Mouse (Mus musculus): ENCODE results near the gene Gpr27.

Gpr27 gene

DNA sequence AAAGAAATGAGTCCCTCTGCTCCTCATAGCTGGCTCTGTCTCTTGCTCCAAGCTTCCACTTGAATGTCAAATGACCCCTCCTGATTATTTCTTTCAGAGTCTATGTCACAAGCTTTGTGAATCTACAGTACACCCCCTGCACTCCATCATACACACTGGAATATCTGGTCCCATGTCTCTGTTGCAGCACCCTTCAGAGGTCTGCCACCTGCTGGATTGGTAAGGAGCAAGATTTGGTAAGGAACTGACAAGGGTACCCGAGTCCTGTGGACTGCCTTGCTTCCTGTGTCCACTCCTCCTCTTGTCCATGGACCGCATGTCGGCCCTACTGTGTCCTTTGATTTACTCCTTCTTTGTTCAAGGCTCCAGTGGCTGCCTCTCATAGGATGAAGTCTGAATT, 20.7 kb upstream of the Gpr27 start:
- intact Hi-C loops (cut with DNase I): loop anchor here (5.0 kb wide), 1 partner anchor 116 kb away; no protein-coding TSS in a partner anchor

DNA sequence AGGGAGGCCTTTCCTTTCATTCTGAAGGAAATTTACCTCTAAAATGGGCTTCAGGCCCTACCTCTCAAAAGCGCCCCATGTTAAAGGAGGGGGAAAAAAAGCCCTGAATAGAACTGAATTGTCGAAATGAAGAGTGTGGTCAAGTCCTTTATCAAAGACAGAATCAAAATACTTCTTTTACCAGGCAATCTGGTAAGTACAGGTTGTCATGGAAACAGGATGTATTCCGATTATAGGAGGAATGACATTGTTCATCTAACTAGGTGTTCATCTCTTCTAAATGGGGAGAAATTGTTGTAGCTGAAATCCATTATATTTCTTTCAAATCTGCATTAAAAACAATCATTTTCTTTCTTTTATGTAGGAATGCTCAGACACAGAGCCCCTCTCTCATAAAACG, 18.0 kb upstream of the Gpr27 start:
- intact Hi-C loops (cut with DNase I): loop anchor here (5.0 kb wide), 1 partner anchor 113 kb away; no protein-coding TSS in a partner anchor

DNA sequence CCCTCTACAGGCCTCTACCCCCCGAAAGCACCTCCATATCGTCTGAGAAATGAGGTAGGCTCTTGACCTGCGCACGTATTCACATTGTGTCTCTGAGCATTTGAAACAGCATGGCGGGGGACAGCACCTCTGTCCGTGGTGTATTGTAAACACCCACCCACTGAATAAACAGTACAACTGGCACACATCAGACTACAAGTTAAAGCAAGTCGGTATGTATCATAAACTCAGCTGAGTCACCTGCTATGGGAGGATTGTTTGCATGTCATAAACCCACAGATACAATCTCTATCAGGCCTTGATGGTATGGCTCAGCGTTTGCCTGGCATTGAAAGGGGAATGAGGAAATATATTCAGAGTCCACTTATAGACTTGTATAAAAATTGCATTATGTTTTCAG, 15.2 kb upstream of the Gpr27 start:
- intact Hi-C loops (cut with DNase I): no loop called here

DNA sequence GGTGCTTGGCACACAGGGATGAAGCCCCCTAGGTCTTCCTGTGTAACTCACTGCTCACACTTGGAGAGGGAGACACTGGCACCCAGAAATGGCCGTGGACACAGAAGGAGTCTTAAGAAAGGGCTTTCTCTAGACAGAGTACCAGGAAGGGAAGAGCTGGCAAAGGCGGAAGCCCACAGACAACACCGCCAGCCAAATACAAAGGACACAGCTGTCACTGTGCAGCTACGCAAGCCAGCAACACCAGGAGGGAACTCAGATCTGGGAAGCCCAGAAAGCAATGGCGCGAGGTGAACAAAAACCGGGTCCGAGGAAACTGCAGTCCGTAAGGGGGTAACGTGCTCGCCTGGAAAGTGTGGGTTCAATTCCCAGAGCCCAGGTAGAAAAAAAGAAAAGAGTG, 14.4 kb upstream of the Gpr27 start:
- intact Hi-C loops (cut with DNase I): no loop called here

DNA sequence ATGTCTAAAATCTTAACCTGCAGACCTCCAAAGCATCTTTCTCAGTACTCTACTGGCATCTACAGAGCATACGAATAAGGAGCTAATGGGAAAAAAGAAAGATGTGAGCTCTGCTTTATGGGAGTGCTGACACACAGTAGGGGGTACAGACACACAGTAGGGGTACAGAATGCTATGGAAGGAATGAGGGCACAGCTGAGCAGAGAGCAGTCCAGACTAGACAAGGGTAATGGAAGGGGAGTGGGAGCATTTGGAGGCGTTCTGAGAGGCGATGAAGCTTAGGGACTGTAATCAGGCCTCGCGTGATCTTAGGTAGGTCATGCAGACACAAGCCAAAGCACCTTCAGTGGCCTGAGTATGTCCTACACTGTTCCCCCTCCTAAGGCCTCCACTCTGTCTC, 8.5 kb upstream of the Gpr27 start:
- intact Hi-C loops (cut with DNase I): no loop called here

DNA sequence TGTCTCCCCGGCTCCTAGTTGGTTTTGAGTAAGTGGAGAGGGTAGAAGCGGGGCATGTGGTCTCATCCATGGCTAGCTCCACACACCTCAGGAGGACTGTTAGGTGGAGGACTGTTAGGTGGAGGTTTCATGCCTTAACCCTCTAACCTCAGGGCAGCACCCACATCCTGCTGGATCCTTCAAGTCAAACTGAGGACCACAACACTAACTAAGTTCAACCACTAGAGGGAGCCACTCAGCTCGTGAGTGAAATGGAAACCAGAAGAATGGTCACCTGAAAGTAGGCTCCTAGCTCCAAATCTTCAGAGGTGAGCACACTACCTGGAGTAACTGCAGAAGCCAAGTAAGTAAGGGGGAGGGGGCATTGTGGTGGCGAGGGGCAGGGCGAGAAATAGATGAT, 7.6 kb upstream of the Gpr27 start:
- intact Hi-C loops (cut with DNase I): loop anchor here (5.0 kb wide), 1 partner anchor 97 kb away; no protein-coding TSS in a partner anchor

DNA sequence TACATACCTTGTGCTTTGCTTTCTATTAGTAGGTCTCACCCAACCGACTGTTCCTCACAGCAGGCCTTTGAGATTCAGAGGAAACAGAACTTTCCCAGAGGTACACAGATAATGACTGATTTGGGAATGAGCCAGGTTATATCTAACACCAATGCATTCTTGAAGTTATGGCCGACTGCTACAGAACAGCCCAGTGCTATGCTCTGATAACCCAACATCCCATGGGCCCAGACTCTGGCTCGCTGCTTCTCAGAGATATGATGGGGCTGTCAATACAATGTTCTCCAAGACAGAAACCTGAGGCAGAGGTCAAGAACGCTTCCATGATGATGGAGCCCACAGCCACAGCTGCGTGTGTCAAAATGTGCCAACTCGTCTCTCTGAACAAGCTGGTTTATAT, 4.0 kb upstream of the Gpr27 start:
- intact Hi-C loops (cut with DNase I): loop anchor here (5.0 kb wide), 1 partner anchor 94 kb away; no protein-coding TSS in a partner anchor

DNA sequence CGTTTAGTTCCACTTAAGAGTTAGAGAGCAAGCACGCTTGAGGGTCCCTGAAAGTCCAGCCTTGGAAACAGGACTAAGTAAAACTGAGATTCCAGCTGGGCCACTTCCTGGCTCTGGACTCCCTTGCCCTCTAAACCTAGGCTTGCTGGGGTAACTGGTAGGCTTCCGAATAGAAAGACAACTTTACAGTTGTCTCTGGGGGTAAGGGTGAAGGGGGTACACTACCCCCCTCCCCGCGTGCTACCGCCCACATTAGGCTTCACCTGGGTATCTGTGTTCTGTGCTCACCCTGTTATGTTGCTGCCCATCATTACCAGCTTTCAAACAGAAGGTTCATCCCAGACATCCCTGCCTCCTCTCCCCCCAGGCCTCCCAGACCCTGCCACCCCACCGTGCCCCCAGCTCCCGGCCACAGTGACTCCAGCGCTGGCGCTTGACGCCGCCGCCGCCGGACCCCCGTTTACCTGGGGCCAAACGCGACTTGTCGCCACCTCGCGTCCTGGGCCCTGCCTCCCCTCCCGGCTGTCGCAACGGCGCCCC, 743 bp upstream of the Gpr27 start:
- intact Hi-C loops (cut with DNase I): no loop called here

DNA sequence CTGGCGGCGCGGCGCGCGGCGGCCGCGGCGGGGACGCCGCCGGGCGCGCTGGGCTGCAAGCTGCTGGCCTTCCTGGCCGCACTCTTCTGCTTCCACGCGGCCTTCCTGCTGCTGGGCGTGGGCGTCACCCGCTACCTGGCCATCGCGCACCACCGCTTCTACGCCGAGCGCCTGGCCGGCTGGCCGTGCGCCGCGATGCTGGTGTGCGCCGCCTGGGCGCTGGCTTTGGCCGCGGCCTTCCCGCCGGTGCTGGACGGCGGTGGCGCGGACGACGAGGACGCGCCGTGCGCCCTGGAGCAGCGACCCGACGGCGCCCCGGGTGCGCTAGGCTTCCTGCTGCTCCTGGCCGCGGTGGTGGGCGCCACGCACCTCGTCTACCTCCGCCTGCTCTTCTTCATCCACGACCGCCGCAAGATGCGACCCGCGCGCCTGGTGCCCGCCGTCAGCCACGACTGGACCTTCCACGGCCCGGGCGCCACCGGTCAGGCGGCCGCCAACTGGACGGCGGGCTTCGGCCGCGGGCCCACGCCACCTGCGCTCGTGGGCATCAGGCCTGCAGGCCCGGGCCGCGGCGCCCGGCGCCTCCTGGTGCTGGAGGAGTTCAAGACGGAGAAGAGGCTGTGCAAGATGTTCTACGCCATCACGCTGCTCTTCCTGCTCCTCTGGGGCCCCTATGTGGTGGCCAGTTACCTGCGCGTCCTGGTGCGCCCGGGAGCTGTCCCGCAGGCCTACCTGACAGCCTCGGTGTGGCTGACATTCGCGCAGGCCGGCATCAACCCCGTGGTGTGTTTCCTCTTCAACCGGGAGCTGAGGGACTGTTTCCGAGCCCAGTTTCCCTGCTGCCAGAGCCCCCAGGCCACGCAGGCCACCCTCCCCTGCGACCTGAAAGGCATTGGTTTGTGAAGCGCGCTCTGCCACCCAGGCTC, 700 bp downstream of the Gpr27 start:
- intact Hi-C loops (cut with DNase I): no loop called here

DNA sequence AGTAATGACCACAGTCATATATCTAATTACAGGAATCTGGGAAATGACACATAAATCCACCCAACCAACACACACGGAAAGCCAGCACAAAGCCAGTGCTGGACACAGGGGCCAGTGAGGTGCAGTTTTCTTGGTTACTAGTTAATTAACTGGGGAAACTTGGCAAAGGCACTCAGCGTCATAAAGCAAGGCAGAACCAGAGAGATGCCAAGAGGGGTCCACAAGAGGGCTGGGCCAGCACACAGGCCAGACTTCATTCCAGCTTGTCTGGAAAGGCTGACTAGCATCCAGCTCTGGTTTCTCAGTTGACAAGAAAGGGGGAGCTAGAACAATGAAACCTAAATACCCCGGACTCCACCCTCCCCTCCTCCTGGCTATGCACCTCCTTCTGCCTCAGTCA, 8.0 kb downstream of the Gpr27 start:
- intact Hi-C loops (cut with DNase I): no loop called here

DNA sequence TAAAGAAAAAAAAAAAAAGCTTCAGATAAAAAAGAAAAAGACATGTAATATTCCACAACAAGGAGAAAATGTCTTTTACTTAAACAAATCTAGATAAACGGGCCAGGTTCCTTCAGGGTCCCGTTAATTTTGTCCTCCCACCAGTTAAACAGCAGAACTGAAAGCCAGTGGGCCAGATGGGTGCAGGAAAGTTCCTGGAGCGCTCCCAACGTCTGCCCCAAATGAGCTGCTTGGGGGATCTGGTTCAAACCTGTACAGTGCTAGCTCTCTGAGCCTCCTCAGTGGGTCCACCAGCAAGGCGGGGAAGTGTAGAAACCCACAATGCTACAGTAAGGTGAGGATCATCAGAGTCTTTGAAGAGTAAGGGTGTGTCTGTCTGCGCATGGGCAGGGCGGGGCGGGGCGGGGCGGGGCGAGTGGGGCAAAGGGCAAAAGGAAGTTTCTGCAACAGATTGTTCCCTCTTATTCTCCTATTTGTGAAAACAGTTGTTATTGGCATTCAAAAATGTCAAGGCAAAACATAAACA, 19.2 kb downstream of the Gpr27 start:
- intact Hi-C loops (cut with DNase I): no loop called here

DNA sequence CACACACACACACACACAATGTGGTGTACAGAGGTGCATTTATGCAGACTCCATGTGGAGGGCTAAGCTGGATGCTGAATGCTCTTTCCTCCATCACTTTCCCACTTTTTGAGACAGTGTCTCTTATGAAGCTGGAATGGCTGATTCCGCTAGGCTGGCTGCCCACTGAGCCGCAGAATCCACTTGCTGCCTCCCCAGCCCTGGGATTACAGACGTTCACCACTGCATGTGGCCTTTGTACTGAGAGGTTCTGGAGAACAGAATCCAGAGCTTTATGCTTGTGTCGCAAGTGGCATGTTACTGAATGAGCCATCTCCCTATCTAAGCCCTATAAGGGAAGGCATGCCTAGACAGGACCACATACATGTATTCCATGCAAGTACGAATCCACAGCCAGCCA, 20.8 kb downstream of the Gpr27 start:
- intact Hi-C loops (cut with DNase I): no loop called here

DNA sequence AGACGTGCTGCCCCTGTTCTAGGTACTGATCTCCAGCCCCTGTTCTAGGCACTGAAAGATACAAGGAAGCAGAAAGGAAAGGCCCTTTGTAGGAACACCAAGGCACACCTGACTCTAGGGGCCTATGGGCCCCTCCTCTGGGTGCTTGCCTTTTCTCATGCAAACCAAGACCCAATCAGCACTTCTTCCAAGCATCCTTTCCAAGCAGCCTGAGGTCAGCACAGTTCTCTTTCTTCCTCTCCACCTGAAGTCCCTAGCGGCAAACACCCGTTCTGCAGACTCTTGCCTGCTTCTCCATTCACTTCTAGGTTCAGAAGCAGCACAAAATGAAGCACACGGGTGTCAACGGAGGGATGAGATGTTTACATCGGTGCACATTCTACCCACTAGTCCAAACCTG, 22.7 kb downstream of the Gpr27 start:
- intact Hi-C loops (cut with DNase I): no loop called here

DNA sequence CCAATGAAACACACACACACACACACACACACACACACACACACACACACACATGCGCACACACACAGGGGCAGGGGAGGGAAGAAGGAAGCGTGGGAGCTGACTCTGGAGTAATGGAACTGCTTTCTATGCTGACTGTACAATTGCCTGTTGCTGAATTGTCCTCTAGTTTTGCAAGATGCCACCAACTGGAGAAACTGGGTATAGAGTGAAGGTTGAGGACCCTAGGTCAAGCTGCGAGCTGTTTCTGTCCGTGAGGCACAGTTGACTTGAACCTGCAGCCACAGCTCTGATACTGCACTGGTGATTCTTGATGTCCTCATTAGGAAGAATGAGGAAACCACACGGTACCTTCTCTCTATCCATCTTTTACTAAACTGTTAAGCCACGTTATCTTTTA, 23.4 kb downstream of the Gpr27 start:
- intact Hi-C loops (cut with DNase I): no loop called here

DNA sequence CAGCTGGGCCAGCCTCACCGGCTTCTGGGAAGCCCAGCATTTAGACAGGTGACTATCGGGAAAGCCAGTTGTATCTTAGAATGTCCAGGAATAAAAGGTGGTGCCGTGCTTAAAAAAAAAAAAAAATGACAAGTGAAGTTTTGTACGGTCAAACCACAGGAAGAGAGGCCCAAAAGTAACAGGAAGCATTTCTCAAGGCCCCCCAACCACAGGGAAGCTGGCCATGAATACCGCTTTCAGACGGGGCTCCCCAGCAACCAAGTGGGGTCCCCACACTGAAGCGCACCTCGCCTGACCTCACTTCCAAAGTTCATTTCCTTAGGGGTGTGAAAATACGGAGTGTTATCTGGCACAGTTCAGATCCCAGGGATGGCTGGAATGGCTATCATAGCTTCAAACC, 28.6 kb downstream of the Gpr27 start:
- intact Hi-C loops (cut with DNase I): no loop called here

DNA sequence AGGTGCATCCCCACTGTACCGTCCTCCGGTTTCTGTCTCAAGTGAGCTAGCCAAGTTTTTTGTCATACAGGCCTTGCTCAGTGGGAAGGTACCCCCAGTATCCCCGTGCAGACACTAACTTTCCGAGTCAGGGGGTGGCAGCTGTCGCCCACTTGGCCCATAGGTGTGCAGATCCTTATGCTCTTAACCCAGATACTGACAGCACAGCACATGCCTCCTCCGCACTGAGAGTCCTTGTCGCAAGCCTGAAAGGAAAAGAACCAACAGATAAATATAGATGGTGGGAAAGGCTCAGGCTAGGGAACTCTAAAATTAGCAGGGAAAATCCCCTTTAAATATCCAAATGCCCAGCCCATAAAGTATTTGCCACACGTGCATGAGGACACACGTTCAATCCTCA, 29.9 kb downstream of the Gpr27 start:
- intact Hi-C loops (cut with DNase I): no loop called here

DNA sequence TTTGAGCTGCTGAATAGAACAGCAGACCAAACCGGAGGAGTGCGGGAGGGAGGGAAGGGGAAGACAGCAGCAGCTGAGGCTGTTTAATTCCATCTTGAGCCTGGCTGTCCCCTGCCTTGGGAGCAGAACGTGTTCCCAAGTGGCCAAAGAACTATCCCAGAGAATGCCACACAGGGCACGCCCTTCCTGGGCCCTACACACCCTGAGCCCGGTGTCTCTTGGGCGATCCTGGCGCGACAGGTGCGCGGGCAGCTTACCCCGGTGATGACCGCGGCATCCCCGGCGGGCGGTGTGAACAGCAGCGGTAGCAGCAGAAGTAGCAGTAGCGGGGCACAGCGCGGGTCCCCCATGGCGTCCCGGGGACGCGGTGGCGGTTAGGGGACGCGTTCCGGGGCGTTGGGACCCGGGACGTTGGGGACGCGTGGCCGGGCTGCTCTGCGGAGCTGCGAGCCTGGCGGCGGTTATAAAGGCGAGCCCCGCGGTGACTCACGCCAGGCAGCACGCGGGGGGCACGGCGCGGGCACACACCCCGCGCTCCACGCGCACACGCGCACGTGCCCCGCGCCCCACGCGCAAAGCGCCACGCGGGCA, 33.6 kb downstream of the Gpr27 start, which contains the start of gene Prok2:
Gene Prok2, minus strand, starts transcription at position 422 of the 591 bp plus-strand sequence.
- intact Hi-C loops (cut with DNase I): no loop called here

DNA sequence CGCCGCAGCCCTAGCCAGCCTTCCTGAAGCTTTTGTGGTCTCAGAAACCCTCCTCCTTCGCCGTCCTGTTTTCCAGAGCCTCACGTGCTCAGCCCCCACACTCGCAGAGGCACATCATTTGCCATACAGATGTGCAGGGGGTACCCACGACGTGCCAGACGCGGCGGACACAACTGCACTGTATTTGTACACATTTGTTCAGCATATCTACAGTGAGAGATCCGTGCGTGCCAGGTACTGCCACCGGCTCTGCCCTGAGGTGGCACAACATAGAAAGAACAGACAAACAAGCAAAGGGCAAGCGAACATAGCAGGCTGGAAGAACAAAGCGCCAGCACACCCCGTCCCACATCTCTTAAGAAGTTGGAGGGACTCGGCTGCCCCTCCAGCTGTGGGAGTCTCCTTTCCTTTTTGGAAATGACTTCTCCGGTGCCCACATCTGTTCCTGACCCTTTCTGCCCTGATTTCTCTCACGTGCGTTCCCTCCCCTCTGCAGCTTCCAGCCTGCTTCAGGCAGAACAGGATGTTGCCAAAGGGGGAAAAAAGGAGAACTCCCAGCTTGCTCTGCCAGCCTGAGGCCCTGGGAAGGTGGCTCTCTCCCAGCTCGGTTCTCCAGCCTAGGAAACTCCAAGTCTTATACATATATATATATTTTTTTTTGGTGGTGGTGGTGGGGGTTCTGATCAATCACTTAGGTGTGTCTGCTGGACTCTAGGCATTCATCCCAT, 34.3 kb downstream of the Gpr27 start:
- intact Hi-C loops (cut with DNase I): no loop called here

DNA sequence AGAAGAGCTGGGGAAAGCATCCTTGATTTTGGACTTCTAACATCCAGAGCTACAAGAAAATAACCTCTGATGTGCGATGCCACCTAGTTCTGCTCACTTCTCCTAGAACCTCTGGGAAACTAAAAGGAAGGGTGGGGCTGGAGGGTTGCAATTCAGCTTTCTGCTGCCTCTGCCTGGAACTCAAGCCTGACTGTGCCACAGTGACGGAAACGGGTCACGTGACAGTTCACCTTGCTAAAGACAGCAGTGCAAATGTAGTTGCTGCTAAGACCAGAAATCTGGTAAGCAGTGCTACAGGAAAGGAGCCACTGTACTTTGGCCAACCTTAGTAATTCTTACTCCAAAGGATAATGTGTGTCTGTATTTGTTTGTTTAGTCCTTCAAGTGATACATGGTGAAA, 37.4 kb downstream of the Gpr27 start:
- intact Hi-C loops (cut with DNase I): no loop called here

DNA sequence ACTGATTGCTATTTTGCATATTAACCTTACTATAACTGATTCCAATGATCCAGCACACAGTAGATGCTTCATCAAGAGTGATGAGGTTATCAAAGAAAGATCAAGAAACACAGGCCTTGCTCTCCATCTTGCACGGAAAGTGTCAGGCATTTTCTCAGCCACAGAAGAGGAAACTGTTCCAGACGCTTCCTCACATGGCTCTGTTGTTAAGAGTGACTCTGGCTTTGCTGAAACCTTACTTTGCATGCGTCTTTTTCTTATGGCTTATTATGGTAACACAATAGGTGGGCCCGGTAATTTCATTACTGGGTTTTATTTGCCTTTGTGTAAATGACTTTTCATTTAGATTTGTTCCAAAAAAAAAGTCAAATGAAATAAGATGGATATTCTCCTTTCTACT, 39.4 kb downstream of the Gpr27 start:
- intact Hi-C loops (cut with DNase I): no loop called here

DNA sequence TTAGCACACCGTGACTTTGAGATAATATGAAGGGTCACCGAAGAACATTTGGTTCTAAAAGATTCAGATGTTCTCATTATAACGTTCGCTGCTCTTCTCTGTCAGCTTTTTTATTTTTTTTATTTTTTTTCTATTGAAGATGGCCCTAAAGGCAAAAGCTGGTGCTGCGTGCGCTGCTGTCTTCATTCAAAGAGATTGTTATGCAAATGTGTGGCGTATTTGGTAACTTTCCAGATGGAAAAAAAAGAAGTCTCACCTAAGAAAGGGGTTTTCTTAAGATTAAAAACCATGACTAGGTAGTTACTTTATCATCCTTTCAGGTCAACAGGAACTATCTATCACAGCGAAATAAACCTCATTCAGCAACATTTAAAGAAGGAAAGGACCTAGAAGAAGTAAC, 40.2 kb downstream of the Gpr27 start:
- intact Hi-C loops (cut with DNase I): no loop called here
